In the genomic region with DNA sequence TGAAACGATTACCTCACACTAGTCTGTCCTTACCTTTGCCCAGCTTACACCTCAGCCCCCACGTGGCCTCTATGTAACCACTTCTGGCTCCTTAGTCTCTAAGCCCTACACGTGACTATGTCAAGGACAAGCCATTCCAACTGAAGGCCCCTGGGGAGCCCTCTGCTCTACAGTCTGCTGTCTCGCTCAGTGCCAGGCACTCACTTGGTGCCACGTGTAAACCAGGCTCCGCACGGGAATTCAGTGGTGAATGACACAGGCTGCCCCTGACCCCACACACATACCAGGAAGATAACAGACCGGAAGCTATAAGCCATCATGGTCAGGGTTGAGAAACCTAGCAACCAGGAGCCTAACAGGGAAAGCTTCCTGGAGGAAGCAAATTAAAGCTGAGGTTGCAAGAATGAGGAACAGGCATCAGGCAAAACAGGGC, we compare ENCODE assay signal across 11 mouse cellular contexts. TPM values are rescaled to one million over a fixed set of nuclear protein-coding genes. Genes with fewer than 3 reads are reported as not detected.
DNase-seq lines count a peak whose midpoint lies in the region; ATAC-seq and TF ChIP-seq lines count a peak whose summit lies in the region.
"Had no signal": no experiment of that assay in that cellular context is flagged by ENCODE, and none has a peak within 500 bp of the region (broad histone marks: within the 10 kb centered on the region; RNA-seq: fewer than 3 reads in every experiment).

No protein-coding gene starts in this region.

- WGBS in kidney, postnatal 0 days: 46% methylated on average over 8 of the region's 8 CpGs
- 57% methylated on average over 8 of the region's 8 CpGs for WGBS in kidney, embryonic 16.5 days
- WGBS in liver, embryonic 14.5 days (ENCODE audit: insufficient replicate concordance): 18% methylated on average over 8 of the region's 8 CpGs
- 52% methylated on average over 8 of the region's 8 CpGs for WGBS in stomach, embryonic 14.5 days

- H3K4me1 ChIP-seq in kidney, postnatal 0 days (replicated peaks; ENCODE audit: insufficient read depth, low read length): no peaks in the 10 kb centered on the region
- peaks cover 22% of the 10 kb centered on the region for H3K4me1 ChIP-seq in kidney, embryonic 16.5 days (ENCODE audit: insufficient read depth, low read length)
- peaks cover 0 to 3% of the 10 kb centered on the region in 2 experiments; a peak in 1 of 4 replicates for H3K4me1 ChIP-seq in liver, embryonic 14.5 days (replicated peaks; ENCODE audit: control insufficient read depth in 2 of 2, insufficient read depth in 2 of 2, low read length in 1 of 2)
- H3K4me1 ChIP-seq in stomach, embryonic 14.5 days (ENCODE audit: control insufficient read depth, insufficient read depth, low read length): peaks cover 8% of the 10 kb centered on the region; the same call in 1 of the 2 replicates

- H3K4me2 ChIP-seq in kidney, postnatal 0 days (ENCODE audit: low read length): no peak overlapping the region
- no peak overlapping the region for H3K4me2 ChIP-seq in kidney, embryonic 16.5 days (replicated peaks; ENCODE audit: low read depth, low read length)
- H3K4me2 ChIP-seq in liver, embryonic 14.5 days (ENCODE audit: low read depth): no peak overlapping the region
- no peak overlapping the region for H3K4me2 ChIP-seq in stomach, embryonic 14.5 days (replicated peaks; ENCODE audit: low read depth, low read length)

- no peak for TF ChIP-seq CTCF in kidney, postnatal 0 days (IDR thresholded peaks at IDR 0.05; ENCODE audit: low read depth)
- TF ChIP-seq CTCF in liver, embryonic 14.5 days (IDR thresholded peaks at IDR 0.05; ENCODE audit: low read depth): no peak

- H3K9ac ChIP-seq in kidney, postnatal 0 days (ENCODE audit: low read depth, low read length): no peak overlapping the region
- no peak overlapping the region for H3K9ac ChIP-seq in kidney, embryonic 16.5 days (replicated peaks; ENCODE audit: low read length)
- H3K9ac ChIP-seq in liver, embryonic 14.5 days (replicated peaks): no peak overlapping the region
- no peak overlapping the region for H3K9ac ChIP-seq in stomach, embryonic 14.5 days (replicated peaks; ENCODE audit: low read depth, low read length)

- TF ChIP-seq EP300 in liver, embryonic 14.5 days (IDR thresholded peaks at IDR 0.05; ENCODE audit: low read depth): no peak

- no peaks in the 10 kb centered on the region for H3K36me3 ChIP-seq in kidney, postnatal 0 days (ENCODE audit: insufficient read depth, low read length)
- no peaks in the 10 kb centered on the region for H3K36me3 ChIP-seq in kidney, embryonic 16.5 days (ENCODE audit: insufficient read depth, low read length)
- H3K36me3 ChIP-seq in liver, embryonic 14.5 days (replicated peaks; ENCODE audit: control insufficient read depth, insufficient read depth, low read depth): no peaks in the 10 kb centered on the region
- H3K36me3 ChIP-seq in stomach, embryonic 14.5 days (ENCODE audit: control insufficient read depth, insufficient read depth, low read length): no peaks in the 10 kb centered on the region

- no peaks in the 10 kb centered on the region for H3K27me3 ChIP-seq in kidney, postnatal 0 days (ENCODE audit: insufficient read depth, low read length)
- no peaks in the 10 kb centered on the region for H3K27me3 ChIP-seq in kidney, embryonic 16.5 days (ENCODE audit: insufficient read depth, low read length)
- H3K27me3 ChIP-seq in liver, embryonic 14.5 days (ENCODE audit: control insufficient read depth, insufficient read depth, low read length): no peaks in the 10 kb centered on the region
- no peaks in the 10 kb centered on the region for H3K27me3 ChIP-seq in stomach, embryonic 14.5 days (ENCODE audit: control insufficient read depth, insufficient read depth, low read length)

- no peaks in the 10 kb centered on the region for H3K9me3 ChIP-seq in kidney, postnatal 0 days (replicated peaks; ENCODE audit: low read length)
- H3K9me3 ChIP-seq in kidney, embryonic 16.5 days (ENCODE audit: low read length): no peaks in the 10 kb centered on the region
- no peaks in the 10 kb centered on the region for H3K9me3 ChIP-seq in liver, embryonic 14.5 days (ENCODE audit: control insufficient read depth, low read length)
- H3K9me3 ChIP-seq in stomach, embryonic 14.5 days (ENCODE audit: control insufficient read depth, low read depth, low read length): no peaks in the 10 kb centered on the region

- no peak overlapping the region for H3K4me3 ChIP-seq in kidney, postnatal 0 days (replicated peaks; ENCODE audit: low read depth, low read length)
- no peak overlapping the region for H3K4me3 ChIP-seq in kidney, embryonic 16.5 days (ENCODE audit: low read length)
- no peak overlapping the region for H3K4me3 ChIP-seq in liver, embryonic 14.5 days (ENCODE audit: insufficient read depth in 1 of 2, low read depth in 2 of 2, low read length in 2 of 2)
- no peak overlapping the region for H3K4me3 ChIP-seq in stomach, embryonic 14.5 days (ENCODE audit: low read depth, low read length)

- peak; percentile 33 for DNase-seq in adrenal gland, adult 8-10 months
- DNase-seq in adrenal gland, postnatal 25 days: no peak
- DNase-seq in kidney, postnatal 0 days (ENCODE audit: low spot score): peak; percentile 33
- DNase-seq in liver, embryonic 14.5 days (ENCODE audit: low read depth in 3 of 3, low spot score in 3 of 3): no peak
- DNase-seq in cerebellum, postnatal 4 days (ENCODE audit: low spot score in 2 of 2): no peak
- DNase-seq: cerebellum, adult 11-12 months; gastrocnemius, postnatal 10 days had no signal

- H3K27ac ChIP-seq in kidney, postnatal 0 days: no peak overlapping the region
- no peak overlapping the region for H3K27ac ChIP-seq in kidney, embryonic 16.5 days (ENCODE audit: low read length)
- H3K27ac ChIP-seq in liver, embryonic 14.5 days: no peak overlapping the region
- H3K27ac ChIP-seq in stomach, embryonic 14.5 days (ENCODE audit: low read length): no peak overlapping the region

- peak; percentile 81 for ATAC-seq in kidney, postnatal 0 days (replicated peaks; ENCODE audit: low FRiP score, low read depth)
- no peak; the same call in 1 of the 2 replicates for ATAC-seq in kidney, embryonic 16.5 days (ENCODE audit: low FRiP score, low TSS enrichment)
- peak; percentile 39 for ATAC-seq in liver, embryonic 14.5 days (ENCODE audit: insufficient read depth)
- ATAC-seq in stomach, embryonic 14.5 days (ENCODE audit: insufficient number of reproducible peaks, insufficient read depth, low FRiP score, low read depth): peak; percentile 39
- ATAC-seq in megakaryocyte, adult 5-6 weeks (ENCODE audit: poor library complexity, severe bottlenecking): no peak
- ATAC-seq: inflammation-experienced regulatory T-cells, adult 6 months had no signal

RNA-seq across cellular contexts. Expression of gene Fam131c, which starts 20.6 kb away (rescaled TPM):
- total RNA-seq in adrenal gland, adult 8-10 months (2022): 1 to 10 TPM; 1.2 to 5.7 (median 2.8) TPM
- 1.8 and 2.1 TPM in 2 replicates for total RNA-seq in adrenal gland, postnatal 25 days (2021)
- polyA plus RNA-seq in kidney, postnatal 0 days (2015; fragmentation: Nextera tagmentation; extraction: Ambion mirVana): 2.8 and 3.1 TPM in 2 replicates
- polyA plus RNA-seq in kidney, embryonic 16.5 days (2015; fragmentation: Nextera tagmentation; extraction: Ambion mirVana): 3.0 and 3.1 TPM in 2 replicates
- polyA plus RNA-seq in liver, embryonic 14.5 days (2012; rRNA removed): 0.03 and 0.09 TPM in 2 replicates
- 0.09 TPM in 1 of 2 replicates, not detected in the other for polyA plus RNA-seq in liver, embryonic 14.5 days (2014; fragmentation: Nextera tagmentation; extraction: Ambion mirVana)
- 4.3 and 4.4 TPM in 2 replicates for polyA plus RNA-seq in stomach, embryonic 14.5 days (2014; fragmentation: Nextera tagmentation; extraction: Ambion mirVana)
- total RNA-seq in megakaryocyte, adult 5-6 weeks (2015): not detected in 2 replicates
- not detected in 2 replicates for total RNA-seq in megakaryocyte, adult 5-6 weeks (2017)
- polyA plus RNA-seq: inflammation-experienced regulatory T-cells, adult 6 months had no signal

RNA-seq across cellular contexts. Expression of gene Epha2, which starts 46.3 kb away (rescaled TPM):
- 10 to 100 TPM; 11.4 to 21.1 (median 16.2) TPM for total RNA-seq in adrenal gland, adult 8-10 months (2022)
- total RNA-seq in adrenal gland, postnatal 25 days (2021): 18.7 and 19.3 TPM in 2 replicates
- 5.6 and 5.8 TPM in 2 replicates for polyA plus RNA-seq in kidney, postnatal 0 days (2015; fragmentation: Nextera tagmentation; extraction: Ambion mirVana)
- polyA plus RNA-seq in kidney, embryonic 16.5 days (2015; fragmentation: Nextera tagmentation; extraction: Ambion mirVana): 8.3 and 8.6 TPM in 2 replicates
- polyA plus RNA-seq in liver, embryonic 14.5 days (2012; rRNA removed): 1.6 TPM in 2 replicates
- polyA plus RNA-seq in liver, embryonic 14.5 days (2014; fragmentation: Nextera tagmentation; extraction: Ambion mirVana): 0.29 and 0.45 TPM in 2 replicates
- 2.8 and 3.4 TPM in 2 replicates for polyA plus RNA-seq in stomach, embryonic 14.5 days (2014; fragmentation: Nextera tagmentation; extraction: Ambion mirVana)
- total RNA-seq in megakaryocyte, adult 5-6 weeks (2015): 1.1 TPM in 2 replicates
- total RNA-seq in megakaryocyte, adult 5-6 weeks (2017): 1.3 and 2.1 TPM in 2 replicates
- polyA plus RNA-seq: inflammation-experienced regulatory T-cells, adult 6 months had no signal

RNA-seq across cellular contexts. Expression of gene Clcnka, which starts 51.1 kb away (rescaled TPM):
- total RNA-seq in adrenal gland, adult 8-10 months (2022): not detected
- not detected in 2 replicates for total RNA-seq in adrenal gland, postnatal 25 days (2021)
- 57.7 and 58.1 TPM in 2 replicates for polyA plus RNA-seq in kidney, postnatal 0 days (2015; fragmentation: Nextera tagmentation; extraction: Ambion mirVana)
- 14.7 and 17.8 TPM in 2 replicates for polyA plus RNA-seq in kidney, embryonic 16.5 days (2015; fragmentation: Nextera tagmentation; extraction: Ambion mirVana)
- polyA plus RNA-seq in liver, embryonic 14.5 days (2012; rRNA removed): not detected in 2 replicates
- not detected in 2 replicates for polyA plus RNA-seq in liver, embryonic 14.5 days (2014; fragmentation: Nextera tagmentation; extraction: Ambion mirVana)
- 0.16 TPM in 1 of 2 replicates, not detected in the other for polyA plus RNA-seq in stomach, embryonic 14.5 days (2014; fragmentation: Nextera tagmentation; extraction: Ambion mirVana)
- not detected in 2 replicates for total RNA-seq in megakaryocyte, adult 5-6 weeks (2015)
- total RNA-seq in megakaryocyte, adult 5-6 weeks (2017): not detected in 2 replicates
- polyA plus RNA-seq: inflammation-experienced regulatory T-cells, adult 6 months had no signal

Comparison
In these comparisons a context has a peak if more than half of its experiments do, and no peak if none do; other contexts are left out.
1. DNase-seq: peak in adrenal gland, adult 8-10 months (single experiment) and kidney, postnatal 0 days (single experiment); none in adrenal gland, postnatal 25 days (single experiment), liver, embryonic 14.5 days (0 of 3) and cerebellum, postnatal 4 days (0 of 2).
2. ATAC-seq: peak in kidney, postnatal 0 days (single experiment), liver, embryonic 14.5 days (single experiment) and stomach, embryonic 14.5 days (single experiment); none in kidney, embryonic 16.5 days (single experiment) and megakaryocyte, adult 5-6 weeks (single experiment).
3. RNA of gene Clcnka, which starts 51.1 kb away (polyA plus RNA-seq): 57.7 to 58.1 TPM in kidney, postnatal 0 days and 14.7 to 17.8 TPM in kidney, embryonic 16.5 days; 0.16 TPM in stomach, embryonic 14.5 days and not detected in liver, embryonic 14.5 days; every median in the first group is over 10 times any median in the second.